Mouse (Mus musculus): ENCODE results near the gene Slc25a17.

The Slc25a17 gene

DNA sequence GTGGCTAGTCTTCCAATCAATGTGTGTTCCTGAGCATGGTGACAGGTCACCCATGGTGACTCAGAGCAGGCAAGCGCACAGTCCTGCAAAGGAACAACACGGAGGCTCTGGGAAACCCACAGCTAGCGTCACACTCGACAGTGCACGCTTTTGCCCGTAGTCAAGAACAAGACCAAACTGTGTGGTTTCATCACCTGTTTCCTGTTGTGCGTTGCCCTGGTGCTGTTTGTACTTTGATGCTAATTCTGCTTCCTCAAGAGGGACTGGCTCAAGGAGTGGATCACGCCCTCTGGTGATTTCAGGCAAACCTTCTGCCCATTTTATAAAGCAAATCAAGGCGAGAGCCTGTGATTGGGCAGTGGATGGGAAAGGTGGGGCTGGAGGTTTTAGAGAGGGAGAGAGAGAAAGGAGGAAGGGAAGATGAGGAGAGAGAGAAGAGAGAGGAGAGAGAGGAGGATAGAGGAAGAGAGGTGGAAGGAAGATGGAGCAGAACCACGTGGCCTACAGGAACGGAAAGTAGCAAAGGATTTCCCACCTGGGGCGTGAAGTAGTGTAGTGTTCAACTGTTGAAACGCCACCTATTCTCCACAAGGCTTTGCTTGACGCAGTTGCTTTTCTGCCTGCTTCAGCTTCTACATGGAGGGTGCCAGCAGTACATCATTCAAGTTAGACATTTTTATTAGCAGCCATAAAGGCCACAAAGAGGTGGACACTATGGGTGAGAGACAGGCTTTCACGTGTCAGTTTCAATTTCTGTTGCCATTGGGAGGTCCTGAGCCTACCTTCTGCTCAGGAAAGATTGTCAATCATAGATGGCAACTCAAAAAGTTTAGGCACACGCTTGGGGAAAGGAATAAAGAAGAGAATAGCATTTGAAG, 59.2 kb downstream of the Slc25a17 start:
- no peak for DNase-seq (ENCODE audit: low spot score in 2 of 2)

GRCm38 (mm10) chr15:81300520-81301069, 60.0 kb downstream of the Slc25a17 start:
- DNase-seq (ENCODE audit: low spot score in 2 of 2): peak in 1 of 2 experiments; percentile 35

GRCm38 (mm10) chr15:81299549-81299948, 61.1 kb downstream of the Slc25a17 start:
- DNase-seq (ENCODE audit: low spot score in 2 of 2): no peak

DNA sequence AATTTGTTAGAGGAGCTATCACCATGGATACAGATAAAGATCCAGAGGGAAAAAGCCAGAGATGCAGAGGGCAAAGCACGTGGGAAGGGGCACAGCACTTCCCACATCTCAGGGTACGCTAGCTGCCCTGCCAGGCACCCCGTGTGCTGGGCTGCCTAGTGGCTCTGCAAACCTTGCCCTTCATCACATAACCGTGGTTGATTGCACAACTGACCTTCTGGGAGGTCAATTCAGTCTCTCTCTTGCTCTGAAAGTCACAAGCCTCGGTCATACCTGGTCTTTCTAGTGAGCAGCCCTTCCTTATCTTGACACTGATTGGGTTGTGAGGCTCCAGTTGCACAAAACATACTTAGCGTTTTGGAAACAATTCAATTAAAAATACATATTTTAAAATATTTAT, 62.4 kb downstream of the Slc25a17 start:
- no peak for DNase-seq (ENCODE audit: low spot score in 2 of 2)

GRCm38 (mm10) chr15:81297543-81297942, 63.1 kb downstream of the Slc25a17 start:
- DNase-seq (ENCODE audit: low spot score in 2 of 2): no peak

DNA sequence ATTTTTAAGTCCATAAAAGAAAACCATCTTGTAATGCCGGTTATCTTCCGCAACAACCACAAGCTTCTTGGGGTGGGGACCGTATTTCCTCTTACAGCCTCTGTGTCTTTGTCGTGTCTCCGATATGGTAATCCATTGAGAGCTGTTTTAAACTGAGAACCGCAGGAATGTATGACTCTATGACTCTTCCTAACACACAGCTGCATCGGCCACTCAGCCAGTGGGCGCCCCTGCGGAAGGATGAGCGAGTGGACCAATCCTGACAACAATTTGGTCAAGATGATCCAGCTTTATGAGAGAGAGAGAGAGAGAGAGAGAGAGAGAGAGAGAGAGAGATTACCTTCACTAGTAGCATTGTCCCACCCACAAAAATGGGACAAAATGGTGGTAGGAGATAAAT, 65.7 kb downstream of the Slc25a17 start:
- DNase-seq (ENCODE audit: low spot score in 2 of 2): no peak

DNA sequence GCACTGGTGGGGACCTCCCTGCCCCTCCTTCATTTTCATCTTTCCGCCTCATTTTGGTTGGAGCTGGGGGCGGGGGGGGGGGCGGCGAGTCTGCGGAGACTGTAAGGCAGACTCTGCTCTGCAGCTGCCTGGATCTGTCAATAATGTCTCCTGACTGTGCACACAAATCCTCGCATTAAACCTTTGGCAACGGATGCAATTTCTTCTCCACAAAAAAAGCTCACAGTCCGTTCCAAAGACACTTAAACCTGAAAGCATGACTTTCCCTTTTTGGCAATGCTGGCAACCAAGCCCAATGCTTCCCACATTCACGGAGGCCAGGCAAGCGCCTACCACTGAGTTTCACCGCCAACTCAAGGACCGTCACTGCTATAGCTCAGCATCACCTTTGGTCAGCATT, 66.2 kb downstream of the Slc25a17 start:
- DNase-seq (ENCODE audit: low spot score in 2 of 2): peak in 1 of 2 experiments; percentile 59

DNA sequence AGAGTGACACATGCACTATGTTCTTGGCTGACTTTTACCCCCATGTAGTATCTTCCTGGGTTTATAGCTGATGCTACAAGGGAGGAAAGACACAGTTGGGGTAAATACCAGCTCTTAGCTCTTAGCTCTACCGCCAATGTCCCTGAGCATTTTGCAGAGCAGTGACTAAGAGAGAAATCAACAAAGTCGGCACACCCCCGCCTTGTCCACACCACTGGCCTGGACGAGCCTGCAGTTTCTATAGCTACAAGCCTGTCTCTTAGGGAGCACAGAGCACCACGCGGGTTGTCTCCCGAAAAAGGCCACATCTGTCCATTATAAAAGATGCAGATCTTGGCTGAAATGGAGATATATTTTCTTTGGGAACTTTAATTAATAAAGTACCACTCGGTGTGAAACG, 69.9 kb downstream of the Slc25a17 start:
- peak in 1 of 2 experiments; percentile 47 for DNase-seq (ENCODE audit: low spot score in 2 of 2)

- DNase-seq (ENCODE audit: low spot score in 2 of 2): no peak
These were observed 70.4 kb downstream of the Slc25a17 start for GRCm38 (mm10) chr15:81290230-81290629.

GRCm38 (mm10) chr15:81284121-81284734, 76.4 kb downstream of the Slc25a17 start:
- no peak for DNase-seq (ENCODE audit: low spot score in 2 of 2)

DNA sequence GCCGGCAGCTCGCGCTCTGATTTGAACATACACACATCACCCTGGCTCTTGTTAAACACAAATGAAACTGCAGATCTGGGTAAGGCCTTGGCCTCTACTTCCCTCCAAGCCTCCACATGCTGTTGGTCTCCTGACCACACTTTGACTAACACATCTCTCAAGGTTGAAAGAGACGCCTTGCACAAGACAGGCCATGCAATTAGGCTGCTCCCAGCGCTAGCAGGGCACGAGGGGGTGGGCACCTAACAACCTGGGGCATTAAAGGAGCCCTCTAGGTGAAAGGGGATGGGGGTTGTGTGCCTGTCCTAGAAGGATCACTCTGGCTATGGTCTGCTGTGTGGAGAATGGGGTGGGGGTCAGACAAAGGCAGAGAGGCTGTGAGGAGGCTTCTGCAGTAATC, 81.9 kb downstream of the Slc25a17 start:
- DNase-seq (ENCODE audit: low spot score in 2 of 2): no peak

DNA sequence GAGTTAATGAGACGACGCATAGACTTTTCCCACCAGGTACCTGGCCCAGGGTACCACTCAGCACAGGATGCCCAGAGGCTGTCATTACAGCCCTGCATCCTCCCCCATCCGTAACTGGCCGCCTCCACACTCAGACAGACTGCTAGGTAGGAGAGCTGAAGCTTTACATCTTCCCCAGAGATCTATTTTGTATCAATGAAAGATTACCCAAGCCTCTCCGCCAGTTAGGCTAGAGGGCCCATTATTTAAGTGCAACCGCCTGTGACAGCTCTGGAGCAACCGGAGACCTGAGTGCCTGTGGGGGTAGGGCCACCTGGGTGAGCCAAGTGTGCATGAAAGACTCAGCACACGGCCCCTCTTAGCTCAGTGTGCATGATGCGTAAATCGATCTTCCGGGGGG, 82.7 kb downstream of the Slc25a17 start:
- DNase-seq (ENCODE audit: low spot score in 2 of 2): no peak

- DNase-seq (ENCODE audit: low spot score in 2 of 2): no peak
These were observed 87.3 kb downstream of the Slc25a17 start for GRCm38 (mm10) chr15:81273361-81273760.

GRCm38 (mm10) chr15:81272305-81273053, 88.1 kb downstream of the Slc25a17 start:
- peak in 1 of 2 experiments; percentile 68 for DNase-seq (ENCODE audit: low spot score in 2 of 2)
